Mouse (Mus musculus): ENCODE measurements at regions not wholly inside any gene's neighbourhood (a gene's known extent, or its start where the extent isn't known, plus 50 kb on each side); places are given as distances from the start of the nearest gene placed in this dataset.
A peak's percentile ranks its signal among the peaks of the same experiment; 100 is the strongest.

DNA sequence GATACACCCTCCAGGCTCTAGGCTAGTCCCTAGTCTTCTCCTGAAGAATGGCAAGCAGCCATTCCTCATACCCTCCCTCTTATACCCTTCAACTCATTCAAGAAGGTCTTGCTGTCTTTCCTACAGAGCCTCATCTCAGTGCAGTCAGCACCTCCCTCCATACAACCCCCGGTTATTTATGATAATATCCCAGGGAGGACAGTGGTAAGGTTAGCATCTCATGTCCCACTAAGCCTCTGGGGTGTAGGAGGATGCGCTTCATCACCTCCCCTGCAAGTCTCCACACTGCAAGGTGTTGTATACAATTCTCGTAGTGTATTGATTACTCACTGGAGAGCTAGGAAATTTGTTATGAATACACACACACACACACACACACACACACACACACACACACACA lies 80.2 kb upstream of the Shisa6 start:
- no peak overlapping the region for H3K4me3 ChIP-seq (ENCODE audit: low read length)
- H3K9ac ChIP-seq (replicated peaks; ENCODE audit: low read length): no peak overlapping the region
- no peaks in the 10 kb centered on the region for H3K4me1 ChIP-seq (ENCODE audit: insufficient read depth, low read length)
- peak; percentile 80; the same call in 1 of the 2 replicates for ATAC-seq (ENCODE audit: low FRiP score, low TSS enrichment)
- no peaks in the 10 kb centered on the region for H3K9me3 ChIP-seq (ENCODE audit: low read length)
- no peaks in the 10 kb centered on the region for H3K27me3 ChIP-seq (ENCODE audit: insufficient read depth, low read length)
- no peak overlapping the region for H3K27ac ChIP-seq (ENCODE audit: low read length)
- no peaks in the 10 kb centered on the region for H3K36me3 ChIP-seq (ENCODE audit: insufficient read depth, low read length)
- H3K4me2 ChIP-seq (replicated peaks; ENCODE audit: low read depth, low read length): no peak overlapping the region
- whole genome bisulfite sequencing: 44% methylated on average over 3 of the region's 3 CpGs

- H3K9ac ChIP-seq (replicated peaks; ENCODE audit: low read length): no peak overlapping the region
- H3K36me3 ChIP-seq (ENCODE audit: insufficient read depth, low read length): no peaks in the 10 kb centered on the region
- 17% methylated on average over 9 of the region's 9 CpGs for WGBS
- H3K4me1 ChIP-seq (ENCODE audit: insufficient read depth, low read length): no peaks in the 10 kb centered on the region
- H3K4me2 ChIP-seq (replicated peaks; ENCODE audit: low read depth, low read length): no peak overlapping the region
- no peak overlapping the region for H3K27ac ChIP-seq (ENCODE audit: low read length)
- ATAC-seq (ENCODE audit: low FRiP score, low TSS enrichment): 0 out of 2 replicates have a peak, but pooled peaks have one; percentile 31
- no peaks in the 10 kb centered on the region for H3K9me3 ChIP-seq (ENCODE audit: low read length)
- H3K4me3 ChIP-seq (ENCODE audit: low read length): no peak overlapping the region
- H3K27me3 ChIP-seq (ENCODE audit: insufficient read depth, low read length): no peaks in the 10 kb centered on the region
These were observed 80.9 kb upstream of the Shisa6 start for GRCm38 (mm10) chr11:66606646-66607045.

GRCm38 (mm10) chr11:66609733-66610132 lies 84.0 kb upstream of the Shisa6 start:
- no peak overlapping the region for H3K4me2 ChIP-seq (replicated peaks; ENCODE audit: low read depth, low read length)
- H3K4me1 ChIP-seq (ENCODE audit: insufficient read depth, low read length): 0 out of 2 replicates have a peak, but pooled peaks cover 3% of the 10 kb centered on the region
- H3K27me3 ChIP-seq (ENCODE audit: insufficient read depth, low read length): no peaks in the 10 kb centered on the region
- ATAC-seq (ENCODE audit: low FRiP score, low TSS enrichment): no peak
- WGBS: 83% methylated on average over 2 of the region's 2 CpGs
- no peak overlapping the region for H3K27ac ChIP-seq (ENCODE audit: low read length)
- H3K36me3 ChIP-seq (ENCODE audit: insufficient read depth, low read length): no peaks in the 10 kb centered on the region
- H3K4me3 ChIP-seq (ENCODE audit: low read length): no peak overlapping the region
- no peak overlapping the region for H3K9ac ChIP-seq (replicated peaks; ENCODE audit: low read length)
- no peaks in the 10 kb centered on the region for H3K9me3 ChIP-seq (ENCODE audit: low read length)

DNA sequence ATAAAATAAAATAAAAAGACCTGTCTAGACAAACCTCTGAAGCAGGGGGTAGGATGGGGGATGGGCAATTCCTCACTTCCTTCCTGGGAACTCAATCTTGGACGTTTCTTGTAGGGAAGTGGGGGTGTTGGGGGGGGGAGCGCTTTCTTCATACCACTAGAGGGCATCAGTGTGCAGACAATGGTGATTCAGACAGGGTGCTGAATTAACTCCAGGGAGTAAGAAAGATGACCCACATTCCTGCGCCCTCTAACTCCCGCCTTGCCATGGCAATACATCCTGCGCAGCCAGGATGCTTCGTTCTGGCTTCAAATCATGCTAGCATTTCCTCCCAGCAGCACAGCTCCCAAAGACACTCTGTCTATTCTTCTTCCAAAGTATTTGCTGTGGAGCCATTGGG lies 87.4 kb upstream of the Shisa6 start:
- ATAC-seq (ENCODE audit: low FRiP score, low TSS enrichment): no peak
- H3K27me3 ChIP-seq (ENCODE audit: insufficient read depth, low read length): no peaks in the 10 kb centered on the region

DNA sequence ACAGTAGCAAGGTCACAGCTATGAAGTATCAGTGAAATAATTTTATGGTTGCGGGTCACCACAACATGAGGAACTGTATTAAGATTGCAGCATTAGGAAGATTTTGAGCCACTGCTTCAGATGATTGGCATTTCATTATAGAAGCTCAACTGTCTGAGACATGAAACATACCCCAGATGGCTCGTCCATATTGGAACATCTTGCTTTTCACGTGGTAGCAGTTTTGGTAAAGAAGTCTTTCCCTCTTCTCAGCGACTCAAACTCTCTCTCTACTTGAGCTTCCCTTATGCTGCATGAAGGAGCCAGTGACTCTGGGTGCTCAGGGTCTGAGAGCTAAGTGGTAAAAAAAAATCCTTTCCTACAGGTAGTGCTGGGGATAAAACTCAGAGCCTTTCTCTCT lies 99.7 kb upstream of the Shisa6 start:
- H3K27ac ChIP-seq (ENCODE audit: low read length): no peak overlapping the region

More for the DNA sequence above, 87.4 kb upstream of the Shisa6 start:
- Histone ChIP-seq H3K9me3 (ENCODE audit: low read length) (no peaks in the 10 kb centered on the region), H3K4me1 (ENCODE audit: insufficient read depth, low read length) (0 out of 2 replicates have a peak, but pooled peaks cover 3% of the 10 kb centered on the region), H3K27ac (ENCODE audit: low read length) (no peak overlapping the region), H3K4me3 (ENCODE audit: low read length) (no peak overlapping the region), H3K4me2 (replicated peaks; ENCODE audit: low read depth, low read length) (no peak overlapping the region), H3K36me3 (ENCODE audit: insufficient read depth, low read length) (no peaks in the 10 kb centered on the region), H3K9ac (replicated peaks; ENCODE audit: low read length) (no peak overlapping the region)
- 15% methylated on average over 6 of the region's 6 CpGs for WGBS

GRCm38 (mm10) chr11:66656810-66657209 lies 131.0 kb upstream of the Shisa6 start:
- Histone ChIP-seq H3K4me2 (replicated peaks; ENCODE audit: low read depth, low read length) (no peak overlapping the region), H3K27ac (ENCODE audit: low read length) (no peak overlapping the region), H3K36me3 (ENCODE audit: insufficient read depth, low read length) (no peaks in the 10 kb centered on the region), H3K9me3 (ENCODE audit: low read length) (no peaks in the 10 kb centered on the region), H3K27me3 (ENCODE audit: insufficient read depth, low read length) (no peaks in the 10 kb centered on the region), H3K9ac (replicated peaks; ENCODE audit: low read length) (no peak overlapping the region), H3K4me1 (ENCODE audit: insufficient read depth, low read length) (no peaks in the 10 kb centered on the region), H3K4me3 (ENCODE audit: low read length) (no peak overlapping the region)
- 82% methylated on average over 3 of the region's 3 CpGs for WGBS
- no peak for ATAC-seq (ENCODE audit: low FRiP score, low TSS enrichment)

More for the DNA sequence above, 99.7 kb upstream of the Shisa6 start:
- Histone ChIP-seq H3K4me1 (ENCODE audit: insufficient read depth, low read length) (no peaks in the 10 kb centered on the region), H3K36me3 (ENCODE audit: insufficient read depth, low read length) (no peaks in the 10 kb centered on the region), H3K9me3 (ENCODE audit: low read length) (no peaks in the 10 kb centered on the region), H3K9ac (replicated peaks; ENCODE audit: low read length) (no peak overlapping the region), H3K27me3 (ENCODE audit: insufficient read depth, low read length) (no peaks in the 10 kb centered on the region), H3K4me3 (ENCODE audit: low read length) (no peak overlapping the region), H3K4me2 (replicated peaks; ENCODE audit: low read depth, low read length) (no peak overlapping the region)
- 83% methylated on average over 4 of the region's 4 CpGs for WGBS
- no peak for ATAC-seq (ENCODE audit: low FRiP score, low TSS enrichment)

- Histone ChIP-seq H3K9ac (replicated peaks; ENCODE audit: low read length) (no peak overlapping the region), H3K36me3 (ENCODE audit: insufficient read depth, low read length) (no peaks in the 10 kb centered on the region), H3K27ac (ENCODE audit: low read length) (no peak overlapping the region), H3K4me1 (ENCODE audit: insufficient read depth, low read length) (no peaks in the 10 kb centered on the region), H3K4me3 (ENCODE audit: low read length) (no peak overlapping the region), H3K4me2 (replicated peaks; ENCODE audit: low read depth, low read length) (no peak overlapping the region), H3K27me3 (ENCODE audit: insufficient read depth, low read length) (no peaks in the 10 kb centered on the region), H3K9me3 (ENCODE audit: low read length) (no peaks in the 10 kb centered on the region)
- peak; percentile 31 for ATAC-seq (ENCODE audit: low FRiP score, low TSS enrichment)
- WGBS: 55% methylated on average over 2 of the region's 2 CpGs
These were observed 148.8 kb upstream of the Shisa6 start for GRCm38 (mm10) chr11:66674581-66674980.

DNA sequence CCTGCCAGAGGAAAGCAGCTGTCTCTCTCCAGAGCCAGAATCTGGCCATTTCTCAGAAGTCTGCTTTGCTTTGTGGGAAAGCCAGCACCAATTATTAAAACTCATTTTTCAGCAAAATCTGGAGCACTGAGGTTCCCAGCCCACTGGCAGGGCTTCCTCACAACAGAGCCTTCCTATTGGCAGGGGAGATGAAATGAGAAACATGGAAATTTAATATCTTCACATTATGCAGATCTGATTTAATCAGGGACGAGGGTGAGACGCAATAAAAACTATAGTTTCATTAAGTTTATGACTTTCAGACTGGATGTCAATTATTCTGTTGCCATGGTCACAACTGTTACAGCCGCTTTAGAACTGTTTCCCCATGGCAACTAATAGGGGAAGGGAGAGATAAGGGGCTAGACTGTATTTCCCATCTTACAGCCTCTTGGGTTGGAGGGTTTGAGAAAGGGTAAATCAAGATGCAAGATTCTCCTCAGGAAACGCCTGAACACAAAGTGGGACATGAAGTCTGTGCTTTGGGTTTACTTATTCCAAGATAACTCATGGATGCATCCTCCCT lies 154.4 kb upstream of the Shisa6 start:
- no peak overlapping the region for H3K27ac ChIP-seq (ENCODE audit: low read length)
- no peaks in the 10 kb centered on the region for H3K36me3 ChIP-seq (ENCODE audit: insufficient read depth, low read length)
- no peaks in the 10 kb centered on the region for H3K4me1 ChIP-seq (ENCODE audit: insufficient read depth, low read length)
- no peak overlapping the region for H3K4me3 ChIP-seq (ENCODE audit: low read length)
- no peak overlapping the region for H3K4me2 ChIP-seq (replicated peaks; ENCODE audit: low read depth, low read length)
- 58% methylated on average over 4 of the region's 4 CpGs for WGBS
- H3K27me3 ChIP-seq (ENCODE audit: insufficient read depth, low read length): no peaks in the 10 kb centered on the region
- no peak overlapping the region for H3K9ac ChIP-seq (replicated peaks; ENCODE audit: low read length)
- no peaks in the 10 kb centered on the region for H3K9me3 ChIP-seq (ENCODE audit: low read length)
- no peak for ATAC-seq (ENCODE audit: low FRiP score, low TSS enrichment)

- Histone ChIP-seq H3K9me3 (ENCODE audit: low read length) (no peaks in the 10 kb centered on the region), H3K9ac (replicated peaks; ENCODE audit: low read length) (no peak overlapping the region), H3K4me3 (ENCODE audit: low read length) (no peak overlapping the region), H3K27me3 (ENCODE audit: insufficient read depth, low read length) (no peaks in the 10 kb centered on the region), H3K4me1 (ENCODE audit: insufficient read depth, low read length) (no peaks in the 10 kb centered on the region), H3K4me2 (replicated peaks; ENCODE audit: low read depth, low read length) (no peak overlapping the region), H3K27ac (ENCODE audit: low read length) (no peak overlapping the region), H3K36me3 (ENCODE audit: insufficient read depth, low read length) (no peaks in the 10 kb centered on the region)
- 87% methylated on average over 4 of the region's 4 CpGs for WGBS
- ATAC-seq (ENCODE audit: low FRiP score, low TSS enrichment): no peak
These were observed 156.1 kb upstream of the Shisa6 start for GRCm38 (mm10) chr11:66681892-66682291.

DNA sequence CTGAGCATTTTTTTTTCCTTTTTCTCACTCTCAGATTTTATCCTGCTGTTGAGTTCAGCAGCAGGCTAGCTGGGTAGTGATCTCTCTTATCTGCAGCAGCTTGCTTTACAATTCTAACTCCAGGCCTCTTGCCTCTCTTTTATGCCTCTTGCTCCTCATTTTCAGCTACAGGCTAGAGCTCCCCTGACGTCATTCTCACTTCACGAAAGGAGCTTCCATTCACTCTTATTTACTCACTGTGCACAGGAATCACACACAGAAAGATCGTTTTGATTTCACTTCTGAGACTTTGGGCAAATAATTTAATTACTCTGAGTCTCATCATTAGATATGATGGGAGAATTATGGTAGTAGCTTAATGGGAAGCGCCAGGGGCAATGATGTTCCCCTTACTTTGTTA lies 158.4 kb upstream of the Shisa6 start:
- Histone ChIP-seq H3K4me3 (ENCODE audit: low read length) (no peak overlapping the region), H3K9ac (replicated peaks; ENCODE audit: low read length) (no peak overlapping the region), H3K4me2 (replicated peaks; ENCODE audit: low read depth, low read length) (no peak overlapping the region), H3K36me3 (ENCODE audit: insufficient read depth, low read length) (no peaks in the 10 kb centered on the region), H3K4me1 (ENCODE audit: insufficient read depth, low read length) (no peaks in the 10 kb centered on the region), H3K9me3 (ENCODE audit: low read length) (no peaks in the 10 kb centered on the region), H3K27me3 (ENCODE audit: insufficient read depth, low read length) (no peaks in the 10 kb centered on the region), H3K27ac (ENCODE audit: low read length) (no peak overlapping the region)
- WGBS: 67% methylated on average over 4 of the region's 4 CpGs
- no peak for ATAC-seq (ENCODE audit: low FRiP score, low TSS enrichment)
